Mouse (Mus musculus): ENCODE results near the gene Rpl41. TPM values are rescaled to one million over a fixed set of nuclear protein-coding genes. Genes with fewer than 3 reads are reported as not detected.
A peak's percentile ranks its signal among the peaks of the same experiment; 100 is the strongest.

Rpl41 gene
- total RNA-seq (2021) = 1,000 to 10,000 TPM; 2,741 to 3,076 TPM
- long read RNA-seq, experiment 1, transcript Rpl41-201 (4 exons, 582 nt) = major isoform, 726 of 784 reads
- long read RNA-seq, experiment 1, transcript Rpl41-206 (3 exons, 544 nt) = minor isoform, 32 of 784 reads
- long read RNA-seq, experiment 1, transcript Rpl41-203 (4 exons, 437 nt) = minor isoform, 9 of 784 reads
- long read RNA-seq, experiment 1, partial matches to known transcripts = 13 of 784 reads
- long read RNA-seq, experiment 1, other reads (novel, unspliced or antisense) = 4 of 784 reads
- long read RNA-seq, experiment 2, transcript Rpl41-206 (3 exons, 544 nt) = minor isoform, 30 of 807 reads
- long read RNA-seq, experiment 2, transcript Rpl41-201 (4 exons, 582 nt) = major isoform, 742 of 807 reads
- long read RNA-seq, experiment 2, transcript Rpl41-203 (4 exons, 437 nt) = minor isoform, 19 of 807 reads
- long read RNA-seq, experiment 2, partial matches to known transcripts = 12 of 807 reads
- long read RNA-seq, experiment 2, other reads (novel, unspliced or antisense) = 0 of 807 reads

- peak; percentile 80 to 91 for DNase-seq (ENCODE audit: low spot score in 2 of 2)
Measured at GRCm38 (mm10) chr10:128548947-128549681, at the start of gene Rpl41. Rpl41 (minus strand) TSS chr10:128549305.

DNA sequence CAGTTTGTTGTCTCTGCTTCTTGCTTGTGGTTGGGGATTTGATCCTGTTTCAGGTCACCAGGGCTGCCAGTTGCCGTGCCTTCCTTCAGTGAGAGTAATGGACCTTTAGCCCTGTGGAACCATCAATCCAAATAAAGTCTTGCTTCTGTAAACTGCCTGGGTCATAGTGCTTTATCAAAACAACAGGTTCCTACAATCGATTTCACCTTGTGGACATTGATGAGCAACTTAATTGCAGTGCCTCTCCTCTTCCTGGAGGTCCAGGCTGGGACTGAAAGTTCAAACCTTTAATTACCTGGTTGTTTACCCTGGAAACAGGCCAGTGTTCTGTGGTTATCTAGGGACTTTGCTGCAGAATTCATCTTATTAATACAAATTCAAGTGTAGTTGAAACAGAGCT, 49.4 kb upstream of the Rpl41 start:
- DNase-seq (ENCODE audit: low spot score in 2 of 2) = no peak

DNA sequence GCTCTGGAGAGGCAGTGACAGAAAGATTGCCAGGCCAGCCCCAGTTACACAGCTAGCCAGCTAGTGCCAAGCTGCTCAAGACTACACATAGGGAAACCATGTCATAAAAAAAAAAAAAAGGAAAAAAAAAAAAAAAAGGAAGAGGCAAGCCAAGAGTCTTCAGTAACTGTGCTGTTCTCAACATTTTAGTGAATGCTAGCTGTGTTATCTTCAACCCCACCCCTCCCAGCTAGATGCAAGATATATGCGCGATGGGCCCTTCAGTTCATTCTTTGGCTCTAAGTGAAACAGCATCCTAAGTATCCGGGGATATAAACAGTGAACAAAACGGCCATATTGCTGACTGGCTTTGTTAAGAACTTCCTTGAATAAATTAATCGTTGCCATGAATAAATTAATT, 43.7 kb upstream of the Rpl41 start:
- DNase-seq (ENCODE audit: low spot score in 2 of 2) = no peak

GRCm38 (mm10) chr10:128591436-128591835, 42.3 kb upstream of the Rpl41 start:
- DNase-seq (ENCODE audit: low spot score in 2 of 2) = no peak

DNA sequence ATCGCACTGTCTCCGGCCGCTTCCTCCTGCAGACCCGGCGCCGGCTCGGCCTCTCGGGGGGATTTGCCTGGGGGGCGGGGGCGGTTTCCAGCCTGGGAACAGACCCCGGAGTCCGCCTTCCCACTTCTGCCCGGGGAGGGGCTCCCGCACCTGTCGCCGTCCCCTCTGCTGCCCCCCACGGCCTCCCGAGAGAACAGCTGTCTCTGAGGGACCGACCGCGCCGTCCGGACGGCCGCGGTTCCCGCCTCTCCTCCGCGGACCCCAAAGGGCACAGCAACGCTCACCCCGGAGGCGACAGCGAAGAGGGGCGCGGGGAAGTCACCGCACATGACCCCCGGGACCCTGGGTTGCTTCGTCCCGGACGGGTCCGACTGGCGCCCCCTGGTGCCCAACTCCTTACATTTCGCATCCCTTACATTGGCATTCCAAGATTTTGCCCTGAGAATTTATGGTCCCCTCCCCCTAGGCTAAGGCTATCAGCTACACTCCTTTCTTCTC, 41.1 kb upstream of the Rpl41 start:
- DNase-seq (ENCODE audit: low spot score in 2 of 2) = peak; percentile 48 to 69

GRCm38 (mm10) chr10:128589464-128590192, 40.5 kb upstream of the Rpl41 start, which contains the start of gene Erbb3:
Erbb3 (minus strand) TSS chr10:128589652.
- DNase-seq (ENCODE audit: low spot score in 2 of 2) = peak in 1 of 2 experiments; percentile 36

DNA sequence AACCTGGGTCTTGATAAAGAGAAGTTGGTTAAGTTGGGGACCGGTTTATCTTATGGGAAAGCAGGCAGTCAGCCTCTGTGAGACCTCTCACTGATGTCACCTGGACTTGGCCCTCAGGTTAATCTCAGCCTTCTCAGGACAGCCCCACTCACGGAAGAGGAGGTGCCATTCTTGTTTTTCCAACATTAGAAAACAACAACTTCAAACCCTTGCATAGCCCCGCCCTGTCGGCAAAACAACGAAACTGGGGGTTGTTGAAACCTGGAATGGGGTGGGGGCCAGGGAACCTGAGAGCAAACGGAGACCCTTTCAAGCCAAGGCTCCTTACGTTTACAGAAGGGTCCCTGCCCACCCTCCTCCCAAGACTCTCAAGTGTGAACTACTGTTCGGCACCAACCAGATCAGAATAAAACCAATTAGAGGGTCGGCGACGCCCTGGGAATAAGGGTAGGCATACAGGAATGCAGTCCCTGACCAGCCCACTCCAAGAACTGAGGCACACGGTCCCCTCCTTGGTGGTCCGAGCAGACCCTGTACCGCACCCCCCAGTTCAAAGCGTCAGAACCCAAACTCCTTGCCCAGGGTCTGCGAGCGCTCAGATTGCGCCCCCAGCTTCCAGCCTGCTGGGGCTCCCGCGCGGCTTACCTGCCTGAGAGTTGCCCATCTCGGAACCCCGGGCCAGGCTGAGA, 39.8 kb upstream of the Rpl41 start:
- DNase-seq (ENCODE audit: low spot score in 2 of 2) = no peak

- DNase-seq (ENCODE audit: low spot score in 2 of 2) = no peak
Measured at GRCm38 (mm10) chr10:128588136-128588535, 39.0 kb upstream of the Rpl41 start.

DNA sequence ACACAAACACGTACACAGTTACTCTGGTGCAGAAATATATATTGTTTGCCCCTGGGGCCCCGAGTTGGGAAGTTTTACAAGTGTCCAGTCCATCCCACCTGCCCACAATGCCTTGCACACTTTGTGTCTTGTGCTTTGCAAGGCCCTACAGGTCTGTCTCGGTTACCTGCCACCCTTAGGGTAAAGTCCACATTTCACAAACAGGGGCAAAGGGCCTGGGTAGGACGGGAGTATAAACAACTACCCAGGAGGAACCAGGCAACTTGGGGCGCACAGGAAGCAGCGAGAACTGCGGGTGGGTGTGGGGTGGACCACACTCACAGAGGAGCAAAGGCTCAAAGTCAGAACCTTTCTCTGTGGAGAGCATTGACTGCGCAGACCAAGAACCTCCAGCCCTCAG, 38.6 kb upstream of the Rpl41 start:
- no peak for DNase-seq (ENCODE audit: low spot score in 2 of 2)

DNA sequence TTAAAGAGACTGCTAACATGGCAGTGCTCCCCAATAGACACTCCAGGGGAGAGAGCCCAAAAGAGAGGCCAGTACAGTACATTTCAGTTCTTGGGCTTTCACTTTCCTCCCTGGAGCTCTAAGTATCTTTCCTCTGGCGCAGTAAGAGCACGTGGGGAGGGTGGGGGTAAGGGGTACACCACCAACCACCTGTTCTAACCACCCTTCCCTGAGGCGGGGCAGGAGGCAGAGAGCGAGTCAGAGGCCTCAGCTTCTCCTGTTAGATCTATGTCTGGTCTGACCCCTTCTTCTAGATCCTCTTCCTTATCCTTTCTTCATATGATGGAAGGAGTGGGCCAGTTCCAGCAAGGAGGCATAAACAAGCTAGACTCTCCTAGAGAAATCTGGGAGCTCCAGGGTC, 38.0 kb upstream of the Rpl41 start:
- DNase-seq (ENCODE audit: low spot score in 2 of 2) = no peak

DNA sequence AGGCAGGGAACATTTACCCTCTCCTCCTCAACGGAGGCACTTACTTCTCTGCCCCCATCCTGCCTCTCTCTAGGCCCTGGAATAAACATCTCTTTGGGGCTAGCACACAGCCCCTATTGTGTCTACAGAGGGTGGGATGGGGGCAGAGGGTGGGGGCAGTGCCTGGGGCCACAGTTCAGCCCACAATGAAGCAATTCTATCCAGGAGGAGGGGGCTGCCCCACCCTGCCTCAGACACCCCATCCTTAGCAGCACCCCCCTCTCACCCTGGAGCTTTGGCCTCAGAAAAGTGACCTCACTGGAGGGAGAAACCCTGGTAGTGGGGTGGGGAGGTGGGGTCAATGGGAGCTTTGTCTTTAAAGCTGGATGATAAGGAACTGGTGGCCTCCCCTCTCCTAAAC, 37.4 kb upstream of the Rpl41 start:
- no peak for DNase-seq (ENCODE audit: low spot score in 2 of 2)

- no peak for DNase-seq (ENCODE audit: low spot score in 2 of 2)
Measured at GRCm38 (mm10) chr10:128584386-128584785, 35.3 kb upstream of the Rpl41 start.

GRCm38 (mm10) chr10:128583644-128584043, 34.5 kb upstream of the Rpl41 start:
- peak in 1 of 2 experiments; percentile 49 for DNase-seq (ENCODE audit: low spot score in 2 of 2)

DNA sequence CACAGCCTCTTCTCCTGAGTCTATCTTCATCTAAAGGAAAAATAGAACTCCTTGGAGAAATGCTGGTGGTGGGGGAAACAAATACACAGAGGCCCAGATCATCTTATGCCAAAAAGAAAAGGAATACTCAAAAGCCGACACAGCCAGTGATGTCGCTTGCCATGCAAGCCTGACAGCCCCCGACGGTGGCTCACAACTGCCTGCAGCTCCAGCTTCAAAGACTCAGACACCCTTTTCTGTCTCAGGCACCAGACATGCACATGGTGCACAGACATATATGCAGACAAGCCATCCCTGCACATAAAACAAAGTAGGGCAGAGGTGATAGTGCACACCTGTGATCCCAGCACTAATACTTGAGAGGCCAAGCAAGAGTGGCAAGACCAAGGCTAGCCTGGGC, 30.6 kb upstream of the Rpl41 start:
- DNase-seq (ENCODE audit: low spot score in 2 of 2) = no peak

GRCm38 (mm10) chr10:128579298-128579697, 30.2 kb upstream of the Rpl41 start:
- no peak for DNase-seq (ENCODE audit: low spot score in 2 of 2)

GRCm38 (mm10) chr10:128578330-128578729, 29.2 kb upstream of the Rpl41 start:
- DNase-seq (ENCODE audit: low spot score in 2 of 2) = no peak

GRCm38 (mm10) chr10:128575063-128575462, 26.0 kb upstream of the Rpl41 start:
- DNase-seq (ENCODE audit: low spot score in 2 of 2) = no peak

GRCm38 (mm10) chr10:128565788-128566531, 16.9 kb upstream of the Rpl41 start, which contains the start of gene Pa2g4:
Pa2g4 (minus strand) TSS chr10:128565987.
- DNase-seq (ENCODE audit: low spot score in 2 of 2) = peak; percentile 95 to 98

DNA sequence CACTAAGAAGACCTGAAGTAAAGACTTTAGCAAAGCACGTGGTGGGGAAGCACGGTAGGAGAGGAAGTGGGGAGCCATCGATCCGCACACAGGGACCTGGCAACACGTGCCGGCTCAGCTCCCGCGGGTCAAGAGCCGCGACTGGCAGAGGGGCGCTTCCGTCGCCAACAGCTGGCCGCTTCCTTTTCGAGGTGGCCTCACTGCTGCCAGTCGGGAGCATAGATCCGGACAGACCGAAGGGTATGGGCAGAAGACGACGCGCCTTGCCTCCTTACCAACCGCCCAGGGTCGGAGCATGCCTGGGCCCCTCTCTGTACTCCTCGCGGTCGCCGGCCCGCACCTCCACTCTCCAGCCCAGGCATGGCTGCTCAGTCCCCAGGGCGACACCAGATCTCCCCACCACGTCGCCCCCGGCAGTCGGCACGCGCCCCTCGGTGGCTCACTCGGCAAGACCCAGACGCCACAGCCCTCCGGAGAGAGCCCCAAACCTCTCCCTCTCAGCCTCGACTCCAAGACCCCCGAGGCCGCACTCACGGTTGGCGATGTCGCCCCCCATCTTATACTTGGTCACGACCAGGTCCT, 16.2 kb upstream of the Rpl41 start:
- peak in 1 of 2 experiments; percentile 53 for DNase-seq (ENCODE audit: low spot score in 2 of 2)

Data from gastrocnemius, postnatal 4 days (tissue).